Mouse (Mus musculus) liver, adult 2 months (tissue): Measurements from ENCODE around the gene Ldah. TPM values are rescaled to one million over a fixed set of nuclear protein-coding genes. Genes with fewer than 3 reads are reported as not detected.
A peak's percentile ranks its signal among the peaks of the same experiment; 100 is the strongest.

ENCODE experiments used
- DNase-seq: peaks from one replicate; pipeline ENCODE4 v3.0.0-alpha.2; 2011; ENCODE audit warnings: low read depth, low spot score; ENCODE audit errors: extremely low read depth
- H3K27ac ChIP-seq: fragments of 200-500 bp; replicated peaks from 2 replicates; pipeline ENCODE4 v1.5.1; 2012; ENCODE audit warnings: low read depth, mild to moderate bottlenecking, control low read depth, inconsistent platforms, low read length; ENCODE audit not compliant: insufficient read depth
- H3K27me3 ChIP-seq: fragments of 200-500 bp; 2 replicates; pipeline ENCODE4 v1.6.1; 2012; ENCODE audit warnings: mild to moderate bottlenecking, moderate library complexity, low read length, inconsistent platforms; ENCODE audit not compliant: control insufficient read depth, insufficient read depth
- H3K36me3 ChIP-seq: fragments of 200-500 bp; 2 replicates; pipeline ENCODE4 v1.6.1; 2012; ENCODE audit warnings: low read length, inconsistent platforms; ENCODE audit not compliant: control insufficient read depth, insufficient read depth
- H3K4me1 ChIP-seq: fragments of 200-500 bp; 2 replicates; pipeline ENCODE4 v1.6.1; 2011; ENCODE audit warnings: low read length; ENCODE audit not compliant: control insufficient read depth, insufficient read depth
- H3K4me3 ChIP-seq: fragments of 200-500 bp; 2 replicates; pipeline ENCODE4 v1.5.1; 2011; ENCODE audit warnings: low read depth, mild to moderate bottlenecking, control low read depth, low read length, moderate library complexity; ENCODE audit not compliant: insufficient read depth
- H3K79me2 ChIP-seq: fragments of 200-500 bp; 2 replicates; pipeline ENCODE4 v1.6.1; 2012; ENCODE audit warnings: inconsistent platforms, mild to moderate bottlenecking, low read length, moderate library complexity; ENCODE audit not compliant: control insufficient read depth, insufficient read depth
- H3K9ac ChIP-seq: fragments of 200-500 bp; 2 replicates; pipeline ENCODE4 v1.6.1; 2012; ENCODE audit warnings: low read depth, mild to moderate bottlenecking, control low read depth, inconsistent platforms, low read length
- CTCF ChIP-seq: fragments of 200-500 bp; IDR thresholded peaks from 2 replicates; pipeline ENCODE4 v1.5.1; 2011; ENCODE audit warnings: low read depth, low read length, control low read depth
- POLR2A ChIP-seq: fragments of 200-500 bp; IDR thresholded peaks from 2 replicates; pipeline ENCODE4 v1.6.1; 2011; ENCODE audit warnings: low read length, control low read depth; ENCODE audit not compliant: insufficient read depth; ENCODE audit errors: extremely low read depth
- WGBS: fragments of 180-500 bp; shearing (Covaris S2); methylation state at CpG from one replicate; pipeline ENCODE4 v1.1.7; 2018; 5-methylcytosine and 5-hydroxymethylcytosine counted together
- polyA plus RNA-seq: library from polyadenylated mRNA; depleted of rRNA; stranded (reverse); fragments of >200 nt; gene quantifications from 2 replicates; pipeline ENCODE4 v1.2.3, GENCODE M21; 2012
- total RNA-seq: library from RNA; depleted of rRNA; stranded (reverse); fragments of >200 nt; gene quantifications from 2 replicates; pipeline ENCODE4 v1.2.3, GENCODE M21; 2014

The Ldah gene
- total and polyA plus RNA-seq, 2 experiments = 22.5 to 30.3 TPM

DNA sequence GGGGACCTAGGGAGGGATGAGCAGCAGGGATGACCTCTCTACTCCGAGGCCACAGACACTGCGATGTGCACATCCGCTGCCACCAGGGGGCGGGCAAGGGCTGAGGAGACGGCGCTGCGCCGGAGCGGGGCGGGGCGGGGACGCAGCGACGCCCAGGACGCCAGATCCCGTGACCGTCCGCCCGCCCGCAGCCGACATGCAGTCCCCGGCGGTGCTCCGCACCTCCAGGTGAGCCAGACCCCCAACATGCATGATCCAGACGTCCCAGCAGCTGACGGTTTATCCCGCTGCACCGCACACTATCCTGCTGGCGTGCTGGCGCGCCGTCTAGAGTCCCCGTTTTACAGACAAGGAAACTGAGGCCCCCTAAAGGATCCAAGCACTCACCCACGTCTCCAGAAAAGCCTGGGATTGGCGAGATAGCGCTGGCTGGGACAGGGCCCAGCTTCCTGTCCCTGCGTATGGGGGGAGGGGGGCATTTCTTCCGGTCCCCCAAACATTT lies 105.4 kb downstream of the Ldah start, which contains the start of gene Hs1bp3:
Gene Hs1bp3 (plus strand): TSS at position 163 of the 502 bp plus-strand sequence.
- Histone ChIP-seq H3K4me3 (peak within 1 kb of the TSS; percentile 90), H3K4me1 (peaks cover 2% of the 10 kb centered on the region; the same call in 1 of the 2 replicates), H3K79me2 (no peaks in the 10 kb centered on the region), H3K27ac (peak within 1 kb of the TSS; percentile 35; the same call in 1 of the 2 replicates), H3K36me3 (no peaks in the 10 kb centered on the region), H3K9ac (peak within 1 kb of the TSS; percentile 85), H3K27me3 (no peaks in the 10 kb centered on the region)
- peak; percentile 42 for DNase-seq
- TF ChIP-seq CTCF = peak; percentile 93
- peak; percentile 58 for TF ChIP-seq POLR2A
- WGBS = under 1% methylated on average over 38 of the region's 38 CpGs

DNA sequence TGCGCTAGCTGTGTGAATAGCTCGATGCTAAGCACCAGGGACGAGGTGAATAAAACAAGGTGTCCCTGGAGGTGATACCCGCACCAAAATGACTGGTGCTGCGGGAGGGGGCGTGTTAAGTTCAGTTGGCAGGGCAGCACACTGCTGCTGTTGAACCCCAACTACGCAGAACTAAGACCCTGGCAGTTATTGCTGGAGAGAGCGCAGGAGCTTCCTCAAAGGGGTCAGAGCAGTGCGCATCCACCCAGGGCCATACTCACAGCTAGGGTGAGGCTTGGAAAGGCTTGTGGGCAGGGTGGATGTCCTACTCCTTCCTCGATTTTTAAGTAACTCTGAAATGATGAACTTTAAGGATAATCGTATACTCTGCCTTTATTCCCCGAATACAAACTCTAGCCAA lies 105.9 kb downstream of the Ldah start:
- Histone ChIP-seq H3K27ac (no peak overlapping the region), H3K79me2 (no peaks in the 10 kb centered on the region), H3K36me3 (no peaks in the 10 kb centered on the region), H3K27me3 (no peaks in the 10 kb centered on the region), H3K4me3 (peak overlapping the region; percentile 90), H3K9ac (peak overlapping the region; percentile 85), H3K4me1 (peaks cover 2% of the 10 kb centered on the region; the same call in 1 of the 2 replicates)
- 22% methylated on average over 12 of the region's 12 CpGs for WGBS
- no peak for TF ChIP-seq POLR2A
- no peak for TF ChIP-seq CTCF
- DNase-seq = no peak

DNA sequence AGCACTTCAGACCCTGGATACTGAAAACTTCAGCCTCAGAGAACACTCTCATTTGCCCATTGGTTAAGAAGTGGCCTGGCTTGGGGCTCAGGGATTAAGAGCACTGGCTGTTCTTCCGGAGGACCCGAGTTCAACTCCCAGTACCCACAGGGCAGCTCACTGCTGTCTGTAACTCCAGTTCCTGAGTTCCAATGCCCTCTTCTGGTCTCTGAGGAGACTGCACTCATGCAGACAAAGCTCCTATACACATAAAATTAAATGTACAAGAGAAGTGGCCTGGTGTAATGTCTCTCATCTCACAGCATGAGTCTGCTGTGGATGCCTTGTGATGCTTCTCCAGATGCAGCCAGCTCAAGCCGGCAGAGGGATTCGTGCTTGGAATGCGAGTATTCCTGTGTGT lies 108.6 kb downstream of the Ldah start:
- H3K27me3 ChIP-seq = no peaks in the 10 kb centered on the region
- H3K4me1 ChIP-seq = peaks cover 2% of the 10 kb centered on the region; the same call in 1 of the 2 replicates
- H3K9ac ChIP-seq = no peak overlapping the region
- TF ChIP-seq POLR2A (no peak), CTCF (no peak)
- H3K36me3 ChIP-seq = no peaks in the 10 kb centered on the region
- DNase-seq = no peak
- H3K4me3 ChIP-seq = no peak overlapping the region
- no peak overlapping the region for H3K27ac ChIP-seq
- H3K79me2 ChIP-seq = no peaks in the 10 kb centered on the region
- WGBS = 93% methylated on average over 5 of the region's 5 CpGs

DNA sequence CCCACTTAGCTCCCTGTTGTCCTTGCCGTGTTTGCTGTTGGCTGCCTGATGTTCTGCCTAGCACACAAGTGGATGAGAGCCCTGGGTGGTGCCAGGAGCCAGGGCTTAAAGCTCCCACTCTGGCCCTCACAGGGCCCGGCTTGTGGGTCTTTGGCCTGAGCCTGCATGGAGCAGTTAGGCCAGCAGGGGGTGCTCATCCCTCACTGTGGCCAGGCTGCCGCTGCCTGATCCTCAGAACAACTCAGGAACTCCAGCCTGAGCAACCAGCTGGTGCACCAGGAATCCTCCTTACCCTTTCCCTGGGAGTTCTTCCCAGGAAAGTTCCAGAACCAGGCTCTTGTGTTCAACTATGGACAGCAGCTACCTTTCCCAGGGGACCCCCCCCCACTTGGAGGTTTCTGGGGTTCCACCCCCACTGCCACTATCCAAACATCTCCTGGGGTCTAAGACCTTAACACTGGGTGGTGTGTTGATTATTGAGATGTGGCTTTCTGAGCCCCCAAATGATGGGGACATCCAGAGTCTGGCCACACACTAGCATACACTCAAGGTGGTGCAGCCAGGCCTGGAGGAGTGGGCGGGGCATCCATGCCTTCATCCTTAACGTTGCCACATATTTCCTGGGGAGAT lies 112.3 kb downstream of the Ldah start:
- no peak overlapping the region for H3K9ac ChIP-seq
- no peak overlapping the region for H3K4me3 ChIP-seq
- no peaks in the 10 kb centered on the region for H3K79me2 ChIP-seq
- no peaks in the 10 kb centered on the region for H3K36me3 ChIP-seq
- no peak overlapping the region for H3K27ac ChIP-seq
- no peaks in the 10 kb centered on the region for H3K4me1 ChIP-seq
- 48% methylated on average over 5 of the region's 5 CpGs for WGBS
- TF ChIP-seq POLR2A (no peak), CTCF (peak; percentile 96)
- DNase-seq = no peak
- H3K27me3 ChIP-seq = no peaks in the 10 kb centered on the region

DNA sequence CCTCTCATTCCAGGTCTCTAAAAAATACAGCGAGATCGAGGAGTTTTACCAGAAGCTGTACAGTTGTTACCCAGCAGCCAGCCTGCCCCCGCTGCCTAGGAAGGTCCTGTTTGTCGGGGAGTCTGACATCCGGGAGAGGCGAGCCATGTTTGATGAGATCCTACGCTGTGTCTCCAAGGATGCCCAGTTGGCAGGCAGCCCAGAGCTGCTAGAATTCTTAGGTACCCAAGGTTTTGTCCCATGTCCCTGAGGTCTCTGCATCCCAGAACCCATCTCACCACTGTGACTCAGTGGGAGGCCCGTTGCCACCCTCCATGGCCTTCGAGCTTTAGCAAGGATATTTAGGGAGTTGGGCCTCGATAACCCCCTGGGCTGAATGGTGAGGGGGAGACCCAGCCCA lies 113.6 kb downstream of the Ldah start:
- no peaks in the 10 kb centered on the region for H3K36me3 ChIP-seq
- no peak overlapping the region for H3K9ac ChIP-seq
- DNase-seq = no peak
- no peaks in the 10 kb centered on the region for H3K4me1 ChIP-seq
- H3K27me3 ChIP-seq = no peaks in the 10 kb centered on the region
- 93% methylated on average over 10 of the region's 10 CpGs for WGBS
- no peaks in the 10 kb centered on the region for H3K79me2 ChIP-seq
- H3K27ac ChIP-seq = no peak overlapping the region
- TF ChIP-seq CTCF = no peak
- TF ChIP-seq POLR2A = no peak
- no peak overlapping the region for H3K4me3 ChIP-seq

DNA sequence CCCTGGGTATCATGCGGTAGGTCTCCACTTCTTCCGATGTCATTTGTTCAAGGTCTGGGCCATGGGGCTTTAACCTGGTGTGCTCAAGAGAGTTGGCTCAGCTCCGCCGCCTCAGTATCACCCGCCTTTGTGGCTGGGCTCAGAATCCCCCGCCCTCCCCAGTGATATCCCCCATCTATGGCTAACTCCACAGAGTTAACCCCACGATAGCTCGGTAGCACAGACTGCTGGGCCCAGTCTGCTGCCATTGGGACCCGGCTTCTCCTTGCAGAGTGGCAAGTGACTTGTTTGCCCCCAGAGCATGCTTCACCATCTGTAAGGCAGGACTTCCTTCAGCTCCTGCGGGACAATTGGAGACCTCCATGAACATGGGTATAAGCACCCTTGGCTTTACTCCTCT lies 116.2 kb downstream of the Ldah start:
- H3K4me1 ChIP-seq = no peaks in the 10 kb centered on the region
- 90% methylated on average over 10 of the region's 10 CpGs for WGBS
- no peaks in the 10 kb centered on the region for H3K27me3 ChIP-seq
- H3K36me3 ChIP-seq = no peaks in the 10 kb centered on the region
- no peaks in the 10 kb centered on the region for H3K79me2 ChIP-seq
- no peak overlapping the region for H3K27ac ChIP-seq
- DNase-seq = no peak
- no peak overlapping the region for H3K9ac ChIP-seq
- TF ChIP-seq POLR2A (no peak), CTCF (no peak)
- H3K4me3 ChIP-seq = no peak overlapping the region
